8 mouse cellular contexts compared by ENCODE assay signal in the genomic region with DNA sequence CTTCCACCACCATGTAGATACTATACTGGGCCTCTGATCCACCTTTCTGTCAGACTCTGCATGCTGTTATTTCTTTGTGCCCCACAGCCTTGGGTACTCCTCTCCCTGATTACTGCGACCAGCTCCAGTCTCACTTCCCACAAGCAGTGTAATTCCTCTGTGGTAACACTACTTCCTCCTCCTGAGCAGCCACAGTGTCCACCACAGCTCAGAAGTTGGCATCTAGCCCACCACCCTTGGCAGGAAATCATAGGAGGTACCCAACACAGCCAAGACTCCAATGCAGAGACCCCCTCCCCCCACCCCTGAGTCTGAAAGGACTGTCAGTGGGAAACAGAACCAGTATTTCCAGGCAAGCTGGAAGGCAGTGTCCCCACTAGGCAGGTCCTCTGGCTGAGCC. TPM values are rescaled to one million over a fixed set of nuclear protein-coding genes. Genes with fewer than 3 reads are reported as not detected.
A peak's percentile ranks its signal among the peaks of the same experiment; 100 is the strongest.
DNase-seq lines count a peak whose midpoint lies in the region; ATAC-seq lines count a peak whose summit lies in the region.

No protein-coding gene starts in this region.

- peak; percentile 60 for ATAC-seq in forebrain, embryonic 13.5 days
- no peak for ATAC-seq in forebrain, embryonic 11.5 days (replicated peaks; ENCODE audit: low FRiP score)
- ATAC-seq in hematopoietic stem cell, adult 5-6 weeks (replicated peaks in 1 of 2; ENCODE audit: insufficient read depth in 1 of 2, low FRiP score in 2 of 2, low TSS enrichment in 1 of 2, low read depth in 1 of 2, poor library complexity in 2 of 2, severe bottlenecking in 2 of 2) = peak; percentile 95 to 96
- peak; percentile 85 for ATAC-seq in lung, embryonic 15.5 days (ENCODE audit: borderline replicate concordance, extremely low read depth, low FRiP score, low TSS enrichment)
- ATAC-seq in stomach, embryonic 15.5 days (ENCODE audit: insufficient read depth, low FRiP score, low read depth) = peak; percentile 45; the same call in 1 of the 2 replicates

- H3K4me2 ChIP-seq in forebrain, embryonic 13.5 days = no peak overlapping the region
- no peak overlapping the region for H3K4me2 ChIP-seq in forebrain, embryonic 11.5 days (ENCODE audit: low read depth, low read length, severe bottlenecking)
- no peak overlapping the region for H3K4me2 ChIP-seq in lung, embryonic 15.5 days
- H3K4me2 ChIP-seq in stomach, embryonic 15.5 days = no peak overlapping the region

- no peak overlapping the region for H3K4me3 ChIP-seq in forebrain, embryonic 13.5 days
- no peak overlapping the region for H3K4me3 ChIP-seq in forebrain, embryonic 11.5 days (ENCODE audit: low read depth, low read length)
- no peak overlapping the region for H3K4me3 ChIP-seq in lung, embryonic 15.5 days
- no peak overlapping the region for H3K4me3 ChIP-seq in stomach, embryonic 15.5 days (replicated peaks)

- H3K9ac ChIP-seq in forebrain, embryonic 13.5 days = no peak overlapping the region
- H3K9ac ChIP-seq in forebrain, embryonic 11.5 days (ENCODE audit: low read length) = no peak overlapping the region
- H3K9ac ChIP-seq in lung, embryonic 15.5 days = no peak overlapping the region
- H3K9ac ChIP-seq in stomach, embryonic 15.5 days = no peak overlapping the region

- H3K27me3 ChIP-seq in forebrain, embryonic 13.5 days = no peaks in the 10 kb centered on the region
- no peaks in the 10 kb centered on the region for H3K27me3 ChIP-seq in forebrain, embryonic 11.5 days (ENCODE audit: control insufficient read depth, insufficient read depth, low read length)
- H3K27me3 ChIP-seq in lung, embryonic 15.5 days = no peaks in the 10 kb centered on the region
- no peaks in the 10 kb centered on the region for H3K27me3 ChIP-seq in stomach, embryonic 15.5 days (replicated peaks)

- peaks cover 51% of the 10 kb centered on the region for H3K36me3 ChIP-seq in forebrain, embryonic 13.5 days (ENCODE audit: poor library complexity, severe bottlenecking)
- H3K36me3 ChIP-seq in forebrain, embryonic 11.5 days (ENCODE audit: control insufficient read depth, insufficient read depth, low read length) = no peaks in the 10 kb centered on the region
- H3K36me3 ChIP-seq in lung, embryonic 15.5 days = no peaks in the 10 kb centered on the region
- H3K36me3 ChIP-seq in stomach, embryonic 15.5 days = no peaks in the 10 kb centered on the region

- no peaks in the 10 kb centered on the region for H3K9me3 ChIP-seq in forebrain, embryonic 13.5 days (replicated peaks)
- H3K9me3 ChIP-seq in forebrain, embryonic 11.5 days (ENCODE audit: control insufficient read depth, low read length) = no peaks in the 10 kb centered on the region
- no peaks in the 10 kb centered on the region for H3K9me3 ChIP-seq in lung, embryonic 15.5 days
- no peaks in the 10 kb centered on the region for H3K9me3 ChIP-seq in stomach, embryonic 15.5 days

- DNase-seq in forebrain, embryonic 11.5 days (ENCODE audit: low spot score) = no peak
- peak; percentile 18 for DNase-seq in ovary, postnatal 14 days (ENCODE audit: low spot score)
- no peak for DNase-seq in ovary, postnatal 10 days (ENCODE audit: low spot score)
- no peak for DNase-seq in embryo, embryonic 11 days

- H3K27ac ChIP-seq in forebrain, embryonic 13.5 days = no peak overlapping the region
- H3K27ac ChIP-seq in forebrain, embryonic 11.5 days (ENCODE audit: low read depth, low read length) = no peak overlapping the region
- H3K27ac ChIP-seq in lung, embryonic 15.5 days = peak overlapping the region; percentile 66
- H3K27ac ChIP-seq in stomach, embryonic 15.5 days = 0 out of 2 replicates have a peak overlapping the region, but pooled peaks have one; percentile 2

- 78% methylated on average over 1 of the region's 1 CpGs for WGBS in forebrain, embryonic 13.5 days
- 88% methylated on average over 1 of the region's 1 CpGs for WGBS in forebrain, embryonic 11.5 days
- WGBS in lung, embryonic 15.5 days = 50% methylated on average over 1 of the region's 1 CpGs
- 74% methylated on average over 1 of the region's 1 CpGs for WGBS in stomach, embryonic 15.5 days

- peaks cover 24% of the 10 kb centered on the region for H3K4me1 ChIP-seq in forebrain, embryonic 13.5 days
- no peaks in the 10 kb centered on the region for H3K4me1 ChIP-seq in forebrain, embryonic 11.5 days (replicated peaks; ENCODE audit: control insufficient read depth, insufficient read depth, low read length)
- H3K4me1 ChIP-seq in lung, embryonic 15.5 days = peaks cover 39% of the 10 kb centered on the region
- peaks cover 12% of the 10 kb centered on the region for H3K4me1 ChIP-seq in stomach, embryonic 15.5 days

RNA-seq across cellular contexts. Expression of a gene that starts 47.4 kb away (rescaled TPM):
- 15.0 and 17.0 TPM in 2 replicates for polyA plus RNA-seq in forebrain, embryonic 13.5 days (2015; fragmentation: Nextera tagmentation; extraction: Ambion mirVana)
- polyA plus RNA-seq in forebrain, embryonic 11.5 days (2014; fragmentation: Nextera tagmentation; extraction: Ambion mirVana) = 10.3 and 10.7 TPM in 2 replicates
- total RNA-seq in hematopoietic stem cell, adult 5-6 weeks (2017) = not detected in 2 replicates
- 0.81 and 1.3 TPM in 2 replicates for polyA plus RNA-seq in lung, embryonic 15.5 days (2015; fragmentation: Nextera tagmentation; extraction: Ambion mirVana)
- polyA plus RNA-seq in stomach, embryonic 15.5 days (2015; fragmentation: Nextera tagmentation; extraction: Ambion mirVana) = 3.3 and 3.8 TPM in 2 replicates

Comparison
In these comparisons a context has a peak if more than half of its experiments do, and no peak if none do; other contexts are left out.
1. H3K27ac ChIP-seq: peak in lung, embryonic 15.5 days (single experiment) and stomach, embryonic 15.5 days (single experiment); none in forebrain, embryonic 13.5 days (single experiment) and forebrain, embryonic 11.5 days (single experiment).